Mouse (Mus musculus) fat pad, adult 2 months (tissue): ENCODE measurements around the gene Mbd5.

Experiments used
- DNase-seq: peaks from one replicate; pipeline ENCODE4 v3.0.0-alpha.2; 2011; ENCODE audit warnings: low read depth, low spot score; ENCODE audit errors: extremely low read depth

The Mbd5 gene

GRCm38 (mm10) chr2:48948841-48949584 lies at the start of gene Mbd5:
Mbd5 (plus strand) TSS chr2:48949508.
- peak; percentile 87 for DNase-seq

- no peak for DNase-seq
Observed at GRCm38 (mm10) chr2:48908866-48909265, 40.4 kb upstream of the Mbd5 start.

- no peak for DNase-seq
Observed at GRCm38 (mm10) chr2:48914185-48914584, 35.1 kb upstream of the Mbd5 start.

- DNase-seq = peak; percentile 16
Observed at GRCm38 (mm10) chr2:48915832-48916231, 33.5 kb upstream of the Mbd5 start.

GRCm38 (mm10) chr2:48935058-48935457 lies 14.2 kb upstream of the Mbd5 start:
- no peak for DNase-seq

GRCm38 (mm10) chr2:48947761-48948160 lies 1.5 kb upstream of the Mbd5 start:
- DNase-seq = no peak

GRCm38 (mm10) chr2:48949743-48950251 lies 489 bp downstream of the Mbd5 start:
- no peak for DNase-seq

GRCm38 (mm10) chr2:48950252-48950315 lies 776 bp downstream of the Mbd5 start, which contains the start of gene Orc4:
Orc4 (minus strand) TSS chr2:48950277.
- no peak for DNase-seq

- DNase-seq = no peak
Observed at GRCm38 (mm10) chr2:48950316-48950880, 1.1 kb downstream of the Mbd5 start.

GRCm38 (mm10) chr2:48956591-48956990 lies 7.3 kb downstream of the Mbd5 start:
- DNase-seq = no peak

GRCm38 (mm10) chr2:48978920-48979319 lies 29.6 kb downstream of the Mbd5 start:
- DNase-seq = no peak

GRCm38 (mm10) chr2:48990322-48990721 lies 41.0 kb downstream of the Mbd5 start:
- DNase-seq = no peak

- no peak for DNase-seq
Observed at GRCm38 (mm10) chr2:49040481-49040880, 91.2 kb downstream of the Mbd5 start.

GRCm38 (mm10) chr2:49050030-49050429 lies 100.7 kb downstream of the Mbd5 start:
- no peak for DNase-seq

- DNase-seq = no peak
Observed at GRCm38 (mm10) chr2:49067886-49068285, 118.6 kb downstream of the Mbd5 start.

GRCm38 (mm10) chr2:49084966-49085365 lies 135.7 kb downstream of the Mbd5 start:
- no peak for DNase-seq

GRCm38 (mm10) chr2:49090771-49091170 lies 141.5 kb downstream of the Mbd5 start:
- peak; percentile 33 for DNase-seq

- DNase-seq = no peak
Observed at GRCm38 (mm10) chr2:49096765-49097164, 147.5 kb downstream of the Mbd5 start.

GRCm38 (mm10) chr2:49108906-49109305 lies 159.6 kb downstream of the Mbd5 start:
- peak; percentile 64 for DNase-seq

- DNase-seq = no peak
Observed at GRCm38 (mm10) chr2:49119875-49120274, 170.6 kb downstream of the Mbd5 start.

GRCm38 (mm10) chr2:49121603-49122002 lies 172.3 kb downstream of the Mbd5 start:
- DNase-seq = no peak

- no peak for DNase-seq
Observed at GRCm38 (mm10) chr2:49142186-49142585, 192.9 kb downstream of the Mbd5 start.

- DNase-seq = no peak
Observed at GRCm38 (mm10) chr2:49153649-49154048, 204.3 kb downstream of the Mbd5 start.
